Mouse (Mus musculus): ENCODE results near the gene Cmtm5.
"Not testable (repeated sequence)": the region's sequence is repeated elsewhere in the genome, so short reads cannot be mapped to it uniquely, and the experiment has no call there.

The Cmtm5 gene

DNA sequence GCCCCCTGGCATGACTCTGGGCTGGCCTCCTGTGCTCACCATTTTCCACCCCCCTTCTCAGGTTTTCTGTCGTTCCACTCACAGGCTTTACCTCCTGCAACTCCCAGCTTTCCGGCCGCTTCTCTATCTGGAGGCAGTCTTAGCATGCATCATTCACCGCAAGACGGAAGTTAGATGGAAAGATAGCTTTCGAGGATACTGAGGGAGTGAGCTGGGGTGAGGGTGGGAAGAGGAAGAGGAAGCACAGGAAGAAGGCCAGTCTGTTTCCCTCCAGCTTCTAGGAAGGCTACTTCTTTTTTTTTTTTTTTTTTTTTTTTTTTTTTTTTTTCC lies 735 bp downstream of the Cmtm5 start:
- no peak for DNase-seq

DNA sequence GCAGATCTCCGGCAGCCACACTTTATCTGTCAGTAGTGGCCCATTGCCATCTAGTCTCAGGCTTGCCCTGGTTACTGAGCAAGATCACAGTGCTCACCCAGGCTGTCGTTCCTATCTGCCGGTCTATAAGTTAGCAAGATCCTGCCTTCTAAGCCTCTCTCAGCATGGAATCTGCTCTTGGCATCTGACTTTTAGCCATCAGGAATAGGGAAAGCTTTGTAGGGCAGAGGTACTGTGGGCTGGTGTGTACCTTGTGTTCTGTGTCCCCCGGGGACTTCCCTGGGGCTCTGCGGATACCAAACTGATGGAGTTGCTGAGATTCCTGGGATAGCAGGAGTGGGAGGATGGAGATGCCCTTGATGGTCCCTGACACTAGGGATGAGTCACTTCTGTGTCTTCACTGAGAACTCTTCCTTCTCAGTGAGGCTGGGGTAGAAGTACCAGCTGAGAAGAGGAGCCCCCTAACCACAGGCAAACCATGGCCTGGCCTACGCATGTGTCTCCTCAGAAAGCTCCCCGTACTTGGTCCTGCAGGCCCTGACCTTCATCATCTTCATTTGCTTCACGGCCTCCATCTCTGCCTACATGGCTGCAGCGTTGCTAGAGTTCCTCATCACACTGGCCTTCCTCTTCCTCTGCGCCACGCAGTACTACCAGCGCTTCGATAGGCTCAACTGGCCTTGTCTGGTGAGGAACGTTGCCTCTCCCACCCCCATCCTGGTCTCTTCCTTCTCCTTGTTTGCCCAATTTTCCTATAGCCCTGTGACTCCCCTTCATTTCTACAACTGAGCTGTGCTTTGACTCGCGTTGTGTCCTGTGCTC lies 1.5 kb downstream of the Cmtm5 start:
- DNase-seq = no peak

DNA sequence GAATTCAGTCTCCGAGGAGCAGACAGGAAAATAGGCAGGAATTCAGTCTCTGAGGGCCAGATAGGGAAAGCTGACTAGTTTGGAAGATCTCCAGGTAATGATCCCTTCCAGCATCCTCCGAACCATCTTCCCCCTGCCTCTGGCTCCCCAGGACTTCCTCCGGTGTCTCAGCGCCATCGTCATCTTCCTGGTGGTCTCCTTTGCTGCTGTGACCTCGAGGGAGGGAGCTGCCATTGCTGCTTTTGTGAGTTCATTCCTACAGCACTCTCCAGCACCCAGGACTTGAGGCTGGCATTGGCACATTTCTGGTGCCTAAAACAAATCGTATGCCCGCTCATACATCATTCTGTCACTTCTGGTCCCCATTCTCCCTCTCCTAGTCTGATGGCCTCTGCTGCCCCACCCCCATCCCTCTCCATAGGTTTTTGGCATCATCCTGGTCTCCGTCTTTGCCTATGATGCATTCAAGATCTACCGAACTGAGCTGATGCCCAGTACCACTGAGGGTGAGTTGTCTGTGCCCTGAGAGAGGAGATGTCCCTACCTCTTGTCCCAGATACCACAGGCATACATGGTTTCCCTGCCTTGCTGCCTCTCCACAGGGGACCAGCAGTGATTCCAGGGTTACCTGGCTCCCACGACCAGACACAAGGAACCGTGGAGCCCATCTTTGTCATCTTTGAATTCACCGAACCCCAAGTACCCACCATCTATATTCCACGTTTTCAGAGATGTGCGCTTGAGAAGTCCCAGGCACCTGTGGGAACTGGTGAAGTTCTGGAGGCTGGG lies 2.6 kb downstream of the Cmtm5 start:
- DNase-seq = no peak

GRCm38 (mm10) chr14:54939434-54940175 lies 3.5 kb downstream of the Cmtm5 start:
- DNase-seq = peak; percentile 58

DNA sequence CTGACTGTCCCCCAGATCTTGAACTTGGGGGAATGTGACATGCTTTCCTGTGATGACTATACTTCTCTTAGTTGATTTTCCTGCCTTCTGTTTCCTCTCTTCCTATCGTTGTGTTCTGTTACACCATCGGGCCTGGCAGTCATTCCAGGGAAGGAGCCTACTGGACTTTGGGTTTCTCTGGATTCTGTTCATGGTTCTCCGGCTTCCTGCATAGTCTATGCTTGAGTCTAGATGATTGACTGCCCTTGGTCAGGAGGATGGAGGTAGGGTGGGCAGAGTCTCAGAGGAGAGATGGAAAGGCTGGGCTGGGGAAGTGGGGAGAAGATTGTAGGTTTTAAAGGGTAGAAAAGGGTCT lies 4.1 kb downstream of the Cmtm5 start:
- no peak for DNase-seq

- no peak for DNase-seq
Measured at GRCm38 (mm10) chr14:54941024-54941978, 5.2 kb downstream of the Cmtm5 start.

DNA sequence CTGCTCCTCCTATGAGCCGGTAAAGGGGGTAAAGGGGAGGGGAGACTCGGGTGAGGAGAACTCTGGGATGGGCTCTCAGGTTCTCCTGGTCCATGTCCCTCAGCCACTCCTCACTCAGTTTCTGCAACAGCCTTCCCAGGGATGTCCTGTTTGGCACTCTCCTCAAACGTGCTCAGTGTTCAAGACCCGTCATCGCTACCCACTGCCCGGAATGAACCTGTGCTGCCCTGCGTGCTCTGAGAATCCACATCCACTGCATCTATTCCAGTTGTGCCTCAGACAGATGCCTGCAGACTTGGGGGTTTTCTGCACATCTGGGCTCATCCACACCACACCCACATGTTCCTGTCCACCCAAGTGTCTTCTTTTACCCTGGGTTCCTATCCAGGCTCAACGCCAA lies 6.4 kb downstream of the Cmtm5 start:
- no peak for DNase-seq

DNA sequence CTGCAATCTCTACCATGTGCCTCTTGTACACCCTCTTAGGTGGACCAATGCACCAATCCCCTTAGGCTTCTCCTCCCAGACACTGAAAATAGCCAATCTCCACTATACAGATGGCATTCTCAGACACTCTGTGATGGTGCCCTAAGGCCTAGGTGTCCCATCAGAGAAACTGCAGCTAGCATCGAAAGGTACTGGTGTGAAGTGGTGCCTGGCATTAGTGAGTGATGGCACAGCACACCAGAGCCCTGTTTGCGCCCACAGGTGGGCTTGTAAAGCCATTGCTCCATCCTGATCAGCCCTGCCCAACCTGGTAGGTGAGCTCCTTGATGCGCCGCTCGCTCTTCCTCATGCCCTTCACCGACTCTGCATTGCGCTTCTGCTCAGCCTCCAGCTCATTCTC lies 7.9 kb downstream of the Cmtm5 start:
- DNase-seq = no peak

DNA sequence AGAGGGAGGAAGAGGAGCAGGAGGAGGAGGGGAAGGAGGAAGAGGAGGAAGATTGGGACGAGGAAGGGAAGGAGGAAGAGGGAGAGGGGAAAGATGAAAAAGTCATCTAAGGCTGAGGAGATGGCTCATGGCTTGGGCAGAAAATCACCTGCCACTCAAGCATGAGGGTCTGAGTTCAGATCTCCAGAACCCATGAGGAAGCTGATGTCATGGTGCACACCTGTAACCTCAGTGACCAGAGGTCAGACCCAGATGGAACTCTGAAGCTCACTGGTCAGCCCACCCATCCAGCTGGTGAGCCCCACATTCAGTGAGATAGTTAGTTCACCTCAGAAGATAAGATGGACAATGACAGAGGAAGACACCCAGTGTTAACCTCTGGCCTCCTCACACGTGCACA lies 8.9 kb downstream of the Cmtm5 start:
- DNase-seq = no peak

DNA sequence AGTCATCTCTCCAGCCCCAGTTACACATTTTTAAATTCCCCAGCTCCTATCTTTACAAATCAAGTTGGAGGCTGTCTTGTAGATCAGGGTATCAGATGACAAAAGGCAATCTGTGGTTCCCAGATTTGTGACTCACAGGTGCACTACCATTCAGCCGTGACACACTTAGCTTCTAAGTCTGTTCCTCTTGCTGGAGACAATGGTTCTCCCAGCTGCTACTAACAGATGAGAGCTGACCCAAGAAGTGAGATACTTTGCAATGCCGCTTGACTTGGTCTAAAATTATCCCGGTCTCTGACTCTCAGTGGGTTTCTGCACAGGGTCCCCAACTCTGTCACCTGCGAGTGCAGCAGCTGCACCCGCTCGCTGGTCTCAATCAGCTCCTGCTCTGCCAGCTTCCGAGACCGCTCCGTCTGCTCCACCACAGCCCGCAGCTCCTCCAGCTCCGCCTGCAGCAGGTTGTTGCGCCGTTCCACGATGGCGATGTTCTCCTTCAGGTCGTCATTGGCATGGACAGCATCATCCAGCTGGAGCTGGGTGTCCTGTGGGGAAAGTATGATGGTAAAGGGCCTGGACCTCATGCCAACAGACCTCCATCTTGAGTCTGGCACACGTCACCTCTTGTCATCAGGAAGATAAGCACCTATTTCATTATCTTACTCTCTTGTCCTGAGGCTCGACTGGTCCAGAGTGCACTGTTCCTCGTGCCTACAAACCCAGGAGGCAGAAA lies 10.1 kb downstream of the Cmtm5 start:
- no peak for DNase-seq

DNA sequence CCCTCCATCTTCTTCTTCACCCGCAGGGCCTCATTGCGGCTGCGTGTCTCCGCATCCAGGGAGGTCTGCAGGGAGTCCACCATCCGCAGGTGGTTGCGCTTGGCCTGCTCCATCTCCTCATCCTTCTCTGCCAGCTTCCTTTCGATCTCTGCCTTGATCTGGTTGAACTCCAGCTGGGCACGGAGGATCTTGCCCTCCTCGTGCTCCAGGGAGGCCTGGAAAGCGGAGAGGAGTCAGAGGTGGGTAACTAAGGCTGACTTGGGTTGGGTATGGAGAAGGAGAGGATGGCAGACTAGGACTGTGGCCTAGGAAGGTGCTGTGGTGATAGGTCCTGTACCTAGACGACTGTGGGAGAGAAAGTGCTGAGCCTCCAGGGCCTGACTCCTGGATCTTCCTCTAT lies 10.9 kb downstream of the Cmtm5 start:
- DNase-seq = not testable (repeated sequence)

DNA sequence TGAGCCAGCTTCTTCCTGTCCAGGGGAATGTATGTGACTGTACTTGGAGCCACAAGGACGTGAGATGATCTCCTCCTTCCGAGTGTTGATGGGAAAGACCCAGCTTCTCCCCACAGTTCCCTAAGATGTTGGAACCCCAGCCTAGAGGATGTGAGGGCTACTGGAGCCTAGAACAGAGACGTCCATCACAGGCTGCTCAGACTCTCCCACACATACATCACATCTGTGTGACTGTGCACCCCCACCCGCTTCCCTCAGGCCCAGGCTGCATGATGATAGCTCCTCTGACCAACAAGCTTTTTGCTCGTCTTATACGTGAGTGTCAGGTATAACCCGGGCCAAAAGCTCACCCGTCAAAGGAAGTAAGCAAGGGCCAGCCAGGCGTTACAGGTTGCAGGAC lies 12.7 kb downstream of the Cmtm5 start:
- DNase-seq = no peak

DNA sequence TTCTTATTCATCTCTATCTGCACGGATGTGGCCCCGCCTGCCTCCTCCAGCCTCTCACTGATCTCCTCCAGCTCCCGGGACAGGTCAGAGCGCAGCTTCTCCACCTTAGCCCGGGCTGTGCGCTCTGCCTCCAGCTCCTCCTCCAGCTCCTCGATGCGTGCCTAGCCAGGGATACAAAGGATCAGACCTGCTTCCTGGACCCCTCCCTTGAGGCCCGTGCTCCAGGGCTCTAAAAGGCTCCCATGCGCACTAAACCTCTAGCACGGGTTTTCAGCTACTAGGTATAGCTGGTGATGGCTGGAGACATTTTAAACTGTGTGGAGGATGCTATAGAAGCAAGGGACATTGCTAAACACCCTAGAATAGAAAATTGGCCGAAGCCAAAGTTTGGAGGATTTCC lies 14.4 kb downstream of the Cmtm5 start:
- DNase-seq = no peak

- no peak for DNase-seq
Measured at GRCm38 (mm10) chr14:54951587-54951986, 15.5 kb downstream of the Cmtm5 start.

GRCm38 (mm10) chr14:54953664-54954206 lies 17.7 kb downstream of the Cmtm5 start:
- no peak for DNase-seq

GRCm38 (mm10) chr14:54954474-54954873 lies 18.4 kb downstream of the Cmtm5 start:
- no peak for DNase-seq

DNA sequence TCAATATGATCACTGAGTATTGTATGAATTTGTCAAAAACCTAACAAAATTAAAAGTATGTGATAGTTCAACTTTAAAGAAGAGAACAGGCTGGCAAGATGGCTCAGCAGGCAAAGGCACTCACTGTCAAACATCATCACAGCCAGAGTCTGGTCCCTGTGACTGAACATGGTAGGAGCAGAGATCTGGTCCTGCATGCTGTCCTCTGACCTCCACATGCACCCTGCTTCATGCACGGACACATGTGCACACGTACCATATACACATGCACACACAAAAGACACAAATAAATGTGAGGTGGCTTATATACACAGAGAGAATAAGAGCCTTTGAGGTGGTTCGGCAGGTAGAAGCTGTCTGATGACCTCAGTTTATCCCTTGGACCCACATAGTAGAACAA lies 19.4 kb downstream of the Cmtm5 start:
- no peak for DNase-seq

DNA sequence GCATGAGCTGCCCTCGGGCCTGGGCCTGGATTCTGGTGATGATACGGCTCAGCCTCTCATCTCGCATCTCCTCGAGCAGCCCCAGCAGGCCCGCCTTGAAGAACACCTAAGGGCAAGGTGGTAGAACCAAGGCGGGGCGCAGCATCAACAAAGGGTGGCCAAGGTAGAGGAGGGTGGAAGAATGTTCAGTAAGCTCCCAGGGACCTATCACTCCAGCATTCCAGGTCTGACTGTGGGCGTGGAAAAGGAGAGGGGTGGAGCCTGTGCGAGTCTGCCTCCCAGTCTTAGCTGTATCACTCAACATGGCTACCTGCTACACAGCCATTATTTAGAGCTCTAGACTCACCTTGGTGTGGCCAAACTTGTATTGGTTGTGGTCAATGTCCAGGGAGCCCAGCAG lies 20.5 kb downstream of the Cmtm5 start:
- DNase-seq = no peak

GRCm38 (mm10) chr14:54958503-54958902 lies 22.4 kb downstream of the Cmtm5 start:
- no peak for DNase-seq

DNA sequence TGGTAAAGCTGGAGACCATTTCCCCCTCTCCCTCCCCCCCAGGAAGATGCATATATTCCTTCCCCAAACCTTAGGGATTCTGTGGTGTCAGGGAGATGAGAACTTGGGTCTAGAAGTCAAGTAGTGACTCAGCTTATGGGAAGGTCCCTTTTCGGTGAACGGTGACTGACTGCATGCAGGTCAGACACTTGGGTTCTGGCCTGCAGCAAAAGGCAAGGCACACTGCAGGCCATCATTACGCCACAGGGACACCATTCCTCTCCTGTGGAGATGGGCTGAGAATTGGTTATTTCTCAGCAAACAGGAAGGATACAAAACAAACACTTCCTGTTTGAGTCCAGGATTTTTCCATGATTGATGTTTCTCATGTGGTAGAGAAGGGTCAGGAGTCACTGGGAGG lies 23.1 kb downstream of the Cmtm5 start:
- DNase-seq = no peak

DNA sequence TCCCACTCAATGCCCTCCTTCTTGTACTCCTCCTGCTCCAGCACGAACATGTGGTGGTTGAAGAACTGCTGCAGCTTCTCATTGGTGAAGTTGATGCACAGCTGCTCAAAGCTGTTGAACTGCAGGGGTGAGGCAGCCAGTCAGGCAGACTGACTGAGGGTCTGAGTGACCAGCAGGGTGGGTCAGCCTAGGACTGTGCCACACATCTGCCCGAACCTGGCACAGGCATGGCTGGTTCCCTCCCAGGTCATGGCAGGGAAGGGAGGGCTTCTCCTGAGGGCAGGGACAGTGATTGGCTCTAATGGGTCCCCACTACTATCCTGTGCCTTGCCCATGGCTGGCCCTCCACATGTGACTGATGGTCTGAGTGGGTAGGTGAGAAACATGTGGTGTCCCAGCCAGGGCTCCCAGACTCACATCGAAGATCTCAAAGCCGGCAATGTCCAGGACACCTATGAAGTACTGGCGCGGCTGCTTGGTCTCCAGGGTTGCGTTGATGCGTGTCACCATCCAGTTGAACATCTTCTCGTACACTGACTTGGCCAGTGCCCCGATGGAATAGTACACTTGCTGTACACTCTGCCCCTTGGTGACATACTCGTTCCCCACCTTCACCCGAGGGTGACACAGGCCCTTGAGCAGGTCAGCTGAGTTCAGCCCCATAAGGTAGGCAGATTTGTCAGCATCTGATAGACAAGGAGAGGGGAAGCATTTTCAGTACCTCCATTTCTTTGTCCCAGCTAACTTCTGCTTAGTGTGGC lies 24.0 kb downstream of the Cmtm5 start:
- DNase-seq = not testable (repeated sequence)
